Comparison of ENCODE assay signal across 8 mouse cellular contexts in genomic region chr16:21995304-21995703, GRCm38 (mm10). TPM values are rescaled to one million over a fixed set of nuclear protein-coding genes. Genes with fewer than 3 reads are reported as not detected.
A peak's percentile ranks its signal among the peaks of the same experiment; 100 is the strongest.
DNase-seq lines count a peak whose midpoint lies in the region; ATAC-seq lines count a peak whose summit lies in the region.

TSS of gene Liph (minus strand) at chr16:21995663.

- no peaks in the 10 kb centered on the region for H3K9me3 ChIP-seq in forebrain, embryonic 11.5 days (ENCODE audit: control insufficient read depth, low read length)
- H3K9me3 ChIP-seq in intestine, embryonic 15.5 days: no peaks in the 10 kb centered on the region
- H3K9me3 ChIP-seq in liver, embryonic 15.5 days (replicated peaks): no peaks in the 10 kb centered on the region
- H3K9me3 ChIP-seq in neural tube, embryonic 13.5 days: no peaks in the 10 kb centered on the region

- no peak within 1 kb of the TSS for H3K27ac ChIP-seq in forebrain, embryonic 11.5 days (ENCODE audit: low read depth, low read length)
- peak within 1 kb of the TSS; percentile 85 for H3K27ac ChIP-seq in intestine, embryonic 15.5 days
- H3K27ac ChIP-seq in liver, embryonic 15.5 days (replicated peaks): peak within 1 kb of the TSS; percentile 90
- no peak within 1 kb of the TSS for H3K27ac ChIP-seq in neural tube, embryonic 13.5 days (replicated peaks)

- H3K36me3 ChIP-seq in forebrain, embryonic 11.5 days (ENCODE audit: control insufficient read depth, insufficient read depth, low read length): no peaks in the 10 kb centered on the region
- no peaks in the 10 kb centered on the region for H3K36me3 ChIP-seq in intestine, embryonic 15.5 days
- H3K36me3 ChIP-seq in liver, embryonic 15.5 days (replicated peaks): no peaks in the 10 kb centered on the region
- no peaks in the 10 kb centered on the region for H3K36me3 ChIP-seq in neural tube, embryonic 13.5 days

- peak; percentile 35 to 58 for DNase-seq in urinary bladder, adult 18-20 months (ENCODE audit: low spot score in 2 of 2)
- DNase-seq in urinary bladder, postnatal 10 days (ENCODE audit: low spot score): no peak
- DNase-seq in forebrain, embryonic 11.5 days (ENCODE audit: low spot score): peak; percentile 57
- DNase-seq in cerebellum, adult 9-11 months: no peak
- DNase-seq in layer of hippocampus, adult 11-12 months (ENCODE audit: low spot score): no peak

- H3K4me2 ChIP-seq in forebrain, embryonic 11.5 days (ENCODE audit: low read depth, low read length, severe bottlenecking): peak within 1 kb of the TSS; percentile 46
- H3K4me2 ChIP-seq in intestine, embryonic 15.5 days (replicated peaks): peak within 1 kb of the TSS; percentile 45
- peak within 1 kb of the TSS; percentile 67 for H3K4me2 ChIP-seq in liver, embryonic 15.5 days
- peak within 1 kb of the TSS; percentile 55 for H3K4me2 ChIP-seq in neural tube, embryonic 13.5 days

- H3K4me1 ChIP-seq in forebrain, embryonic 11.5 days (replicated peaks; ENCODE audit: control insufficient read depth, insufficient read depth, low read length): peaks cover 5% of the 10 kb centered on the region; the same call in 1 of the 2 replicates
- 0 out of 2 replicates have a peak, but pooled peaks cover 3% of the 10 kb centered on the region for H3K4me1 ChIP-seq in intestine, embryonic 15.5 days (replicated peaks)
- H3K4me1 ChIP-seq in liver, embryonic 15.5 days (replicated peaks): peaks cover 38% of the 10 kb centered on the region
- peaks cover 7% of the 10 kb centered on the region for H3K4me1 ChIP-seq in neural tube, embryonic 13.5 days (replicated peaks)

- no peak within 1 kb of the TSS for H3K4me3 ChIP-seq in forebrain, embryonic 11.5 days (ENCODE audit: low read depth, low read length)
- peak within 1 kb of the TSS; percentile 20 for H3K4me3 ChIP-seq in intestine, embryonic 15.5 days (replicated peaks)
- H3K4me3 ChIP-seq in liver, embryonic 15.5 days (replicated peaks): peak within 1 kb of the TSS; percentile 26
- peak within 1 kb of the TSS; percentile 25 for H3K4me3 ChIP-seq in neural tube, embryonic 13.5 days

- no peak within 1 kb of the TSS for H3K9ac ChIP-seq in forebrain, embryonic 11.5 days (ENCODE audit: low read length)
- peak within 1 kb of the TSS; percentile 36; the same call in 1 of the 2 replicates for H3K9ac ChIP-seq in intestine, embryonic 15.5 days
- H3K9ac ChIP-seq in liver, embryonic 15.5 days: peak within 1 kb of the TSS; percentile 39
- H3K9ac ChIP-seq in neural tube, embryonic 13.5 days: 0 out of 2 replicates have a peak within 1 kb of the TSS, but pooled peaks have one; percentile 27

- 17% methylated on average over 16 of the region's 16 CpGs for WGBS in forebrain, embryonic 11.5 days
- 8% methylated on average over 16 of the region's 16 CpGs for WGBS in intestine, embryonic 15.5 days
- WGBS in liver, embryonic 15.5 days (ENCODE audit: insufficient replicate concordance): 19% methylated on average over 16 of the region's 16 CpGs
- WGBS in neural tube, embryonic 13.5 days: 2% methylated on average over 16 of the region's 16 CpGs

- ATAC-seq in forebrain, embryonic 11.5 days (replicated peaks; ENCODE audit: low FRiP score): 0 out of 2 replicates have a peak, but pooled peaks have one; percentile 39
- ATAC-seq in intestine, embryonic 15.5 days: peak; percentile 34
- no peak for ATAC-seq in liver, embryonic 15.5 days (ENCODE audit: insufficient read depth)
- no peak for ATAC-seq in neural tube, embryonic 13.5 days (ENCODE audit: low read depth)

- H3K27me3 ChIP-seq in forebrain, embryonic 11.5 days (ENCODE audit: control insufficient read depth, insufficient read depth, low read length): peaks cover 2% of the 10 kb centered on the region; the same call in 1 of the 2 replicates
- no peaks in the 10 kb centered on the region for H3K27me3 ChIP-seq in intestine, embryonic 15.5 days (replicated peaks)
- H3K27me3 ChIP-seq in liver, embryonic 15.5 days: no peaks in the 10 kb centered on the region
- H3K27me3 ChIP-seq in neural tube, embryonic 13.5 days: peaks cover 4% of the 10 kb centered on the region

RNA-seq across cellular contexts. Expression of gene Liph, which starts in this region (rescaled TPM):
- 0.16 and 0.39 TPM in 2 replicates for polyA plus RNA-seq in forebrain, embryonic 11.5 days (2014; fragmentation: Nextera tagmentation; extraction: Ambion mirVana)
- 23.1 and 24.3 TPM in 2 replicates for polyA plus RNA-seq in intestine, embryonic 15.5 days (2015; fragmentation: Nextera tagmentation; extraction: Ambion mirVana)
- polyA plus RNA-seq in liver, embryonic 15.5 days (2015; fragmentation: Nextera tagmentation; extraction: Ambion mirVana): 1.2 and 1.6 TPM in 2 replicates
- polyA plus RNA-seq in neural tube, embryonic 13.5 days (2015; fragmentation: Nextera tagmentation; extraction: Ambion mirVana): 0.18 and 0.29 TPM in 2 replicates

Comparison
In these comparisons a context has a peak if more than half of its experiments do, and no peak if none do; other contexts are left out.
1. DNase-seq: peak in urinary bladder, adult 18-20 months (2 of 2); none in urinary bladder, postnatal 10 days (single experiment), cerebellum, adult 9-11 months (single experiment) and layer of hippocampus, adult 11-12 months (single experiment).
2. Peak in DNase-seq, ATAC-seq and H3K4me2 ChIP-seq in forebrain, embryonic 11.5 days; RNA of the gene not detected or under 1 TPM.
3. H3K27ac ChIP-seq: peak in intestine, embryonic 15.5 days (single experiment) and liver, embryonic 15.5 days (single experiment); none in forebrain, embryonic 11.5 days (single experiment) and neural tube, embryonic 13.5 days (single experiment).
4. Peak in every context shown above with its lines, with median percentiles within 50 percentile points of each other: H3K4me2 ChIP-seq.